Mouse (Mus musculus): ENCODE measurements around the gene Gm49322. TPM values are rescaled to one million over a fixed set of nuclear protein-coding genes. Genes with fewer than 3 reads are reported as not detected.
"Not testable (repeated sequence)": the region's sequence is repeated elsewhere in the genome, so short reads cannot be mapped to it uniquely, and the experiment has no call there.

The Gm49322 gene
- polyA plus RNA-seq, 1 experiment from 2014 or later = 1.7 TPM

- Histone ChIP-seq H3K27me3 (ENCODE audit: control insufficient read depth, insufficient read depth, low read length) (no peaks in the 10 kb centered on the region), H3K36me3 (replicated peaks; ENCODE audit: control insufficient read depth, insufficient read depth) (no peaks in the 10 kb centered on the region), H3K4me3 (replicated peaks; ENCODE audit: low read length) (no peak overlapping the region), H3K9ac (no peak overlapping the region), H3K4me2 (replicated peaks) (no peak overlapping the region), H3K4me1 (replicated peaks; ENCODE audit: control insufficient read depth, insufficient read depth, low read length) (peaks cover 22% of the 10 kb centered on the region), H3K9me3 (ENCODE audit: control insufficient read depth, low read length) (no peaks in the 10 kb centered on the region), H3K27ac (no peak overlapping the region)
- DNase-seq (ENCODE audit: low spot score) (no peak), ATAC-seq (ENCODE audit: low FRiP score) (no peak)
- 45% methylated on average over 2 of the region's 2 CpGs for WGBS
Measured at GRCm38 (mm10) chr10:80627685-80628084, 21.9 kb downstream of the Gm49322 start.

- H3K4me3 ChIP-seq (replicated peaks; ENCODE audit: low read length) = no peak overlapping the region
- no peak overlapping the region for H3K9ac ChIP-seq
- no peak overlapping the region for H3K27ac ChIP-seq
- no peaks in the 10 kb centered on the region for H3K9me3 ChIP-seq (ENCODE audit: control insufficient read depth, low read length)
- DNase-seq (ENCODE audit: low spot score) (no peak), ATAC-seq (ENCODE audit: low FRiP score) (no peak)
- H3K4me1 ChIP-seq (replicated peaks; ENCODE audit: control insufficient read depth, insufficient read depth, low read length) = peaks cover 13% of the 10 kb centered on the region
- H3K4me2 ChIP-seq (replicated peaks) = no peak overlapping the region
- WGBS = 79% methylated on average over 9 of the region's 9 CpGs
- H3K36me3 ChIP-seq (replicated peaks; ENCODE audit: control insufficient read depth, insufficient read depth) = peaks cover 2% of the 10 kb centered on the region; the same call in 1 of the 2 replicates
- no peaks in the 10 kb centered on the region for H3K27me3 ChIP-seq (ENCODE audit: control insufficient read depth, insufficient read depth, low read length)
Measured at GRCm38 (mm10) chr10:80628925-80629324, 23.1 kb downstream of the Gm49322 start.

DNA sequence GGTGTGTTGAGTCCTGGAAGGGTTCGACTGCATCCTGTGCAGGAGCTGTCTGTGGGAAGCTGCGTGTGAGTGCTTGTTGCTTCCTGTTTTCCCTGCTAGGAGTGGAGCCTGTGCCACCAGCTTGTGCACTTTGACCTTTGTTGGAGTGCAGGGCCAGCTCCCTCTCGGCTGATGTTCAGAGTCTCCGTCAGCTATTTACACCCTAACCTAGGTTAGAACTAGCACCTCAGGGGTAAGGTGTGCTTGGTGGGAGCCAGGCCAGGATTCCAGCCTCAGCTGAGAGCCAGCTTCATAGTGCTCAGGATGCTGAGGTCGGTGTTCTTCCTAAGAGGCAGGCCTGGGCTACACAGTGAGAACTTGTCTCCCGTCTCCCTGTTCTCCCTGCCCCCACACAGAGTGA lies 29.5 kb downstream of the Gm49322 start:
- Histone ChIP-seq H3K4me2 (replicated peaks) (no peak overlapping the region), H3K4me3 (replicated peaks; ENCODE audit: low read length) (no peak overlapping the region), H3K36me3 (replicated peaks; ENCODE audit: control insufficient read depth, insufficient read depth) (peaks cover 64% of the 10 kb centered on the region), H3K9me3 (ENCODE audit: control insufficient read depth, low read length) (no peaks in the 10 kb centered on the region), H3K4me1 (replicated peaks; ENCODE audit: control insufficient read depth, insufficient read depth, low read length) (no peaks in the 10 kb centered on the region), H3K9ac (no peak overlapping the region), H3K27me3 (ENCODE audit: control insufficient read depth, insufficient read depth, low read length) (no peaks in the 10 kb centered on the region), H3K27ac (no peak overlapping the region)
- 90% methylated on average over 6 of the region's 6 CpGs for WGBS
- no peak for ATAC-seq (ENCODE audit: low FRiP score)
- no peak for DNase-seq (ENCODE audit: low spot score)

DNA sequence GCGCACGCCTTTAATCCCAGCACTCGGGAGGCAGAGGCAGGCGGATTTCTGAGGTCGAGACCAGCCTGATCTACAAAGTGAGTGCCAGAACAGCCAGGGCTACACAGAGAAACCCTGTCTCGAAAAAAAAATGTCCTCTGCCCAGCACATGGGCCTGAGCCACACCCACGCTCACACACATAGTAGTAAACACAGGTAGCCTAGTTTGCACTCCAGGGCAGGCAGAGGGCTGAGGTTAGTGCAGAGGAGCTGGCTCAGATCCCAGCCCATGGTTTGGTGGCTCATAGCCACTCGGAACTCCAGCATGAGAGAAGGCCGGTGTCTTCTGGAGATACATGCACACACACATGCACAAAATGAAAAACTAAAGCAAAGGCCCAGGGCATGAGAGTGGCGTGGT lies 41.1 kb downstream of the Gm49322 start:
- Histone ChIP-seq H3K27me3 (ENCODE audit: control insufficient read depth, insufficient read depth, low read length) (no peaks in the 10 kb centered on the region), H3K9me3 (ENCODE audit: control insufficient read depth, low read length) (no peaks in the 10 kb centered on the region), H3K4me2 (replicated peaks) (no peak overlapping the region), H3K36me3 (replicated peaks; ENCODE audit: control insufficient read depth, insufficient read depth) (peaks cover 65% of the 10 kb centered on the region), H3K27ac (no peak overlapping the region), H3K4me1 (replicated peaks; ENCODE audit: control insufficient read depth, insufficient read depth, low read length) (no peaks in the 10 kb centered on the region), H3K9ac (no peak overlapping the region), H3K4me3 (replicated peaks; ENCODE audit: low read length) (no peak overlapping the region)
- ATAC-seq (ENCODE audit: low FRiP score) (no peak), DNase-seq (ENCODE audit: low spot score) (no peak)
- 95% methylated on average over 10 of the region's 10 CpGs for WGBS

GRCm38 (mm10) chr10:80649910-80650309 lies 44.1 kb downstream of the Gm49322 start:
- ATAC-seq (ENCODE audit: low FRiP score); H3K9ac ChIP-seq; H3K4me3 ChIP-seq (replicated peaks; ENCODE audit: low read length); H3K4me2 ChIP-seq (replicated peaks); H3K4me1 ChIP-seq (replicated peaks; ENCODE audit: control insufficient read depth, insufficient read depth, low read length); DNase-seq (ENCODE audit: low spot score); H3K9me3 ChIP-seq (ENCODE audit: control insufficient read depth, low read length); H3K27ac ChIP-seq; H3K27me3 ChIP-seq (ENCODE audit: control insufficient read depth, insufficient read depth, low read length): not testable (repeated sequence)
- H3K36me3 ChIP-seq (replicated peaks; ENCODE audit: control insufficient read depth, insufficient read depth) = peaks cover 35% of the 10 kb centered on the region
- WGBS = 97% methylated on average over 6 of the region's 6 CpGs

DNA sequence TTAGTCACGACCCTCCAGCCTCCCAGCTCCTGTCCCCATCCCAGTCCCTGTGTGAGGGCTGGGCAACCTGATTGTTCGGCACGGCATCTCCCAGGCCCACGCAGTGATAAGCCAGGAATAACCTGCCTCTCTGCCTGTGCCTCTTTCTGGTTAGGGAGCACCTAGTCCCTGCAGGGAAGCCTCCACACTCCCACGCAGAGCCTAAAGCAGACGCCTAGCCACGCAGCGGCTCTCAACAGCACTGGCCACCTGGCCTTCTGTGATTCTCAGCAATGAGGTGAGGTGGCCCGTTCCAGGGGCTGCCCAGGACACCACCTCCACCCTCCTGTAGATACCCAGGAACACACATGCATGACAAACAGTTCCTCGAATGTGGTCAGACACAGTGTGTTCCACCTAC lies 44.6 kb downstream of the Gm49322 start:
- H3K4me2 ChIP-seq (replicated peaks) = no peak overlapping the region
- ATAC-seq (ENCODE audit: low FRiP score) (no peak), DNase-seq (ENCODE audit: low spot score) (no peak)
- no peak overlapping the region for H3K9ac ChIP-seq
- H3K27me3 ChIP-seq (ENCODE audit: control insufficient read depth, insufficient read depth, low read length) = no peaks in the 10 kb centered on the region
- no peak overlapping the region for H3K27ac ChIP-seq
- peaks cover 9% of the 10 kb centered on the region for H3K4me1 ChIP-seq (replicated peaks; ENCODE audit: control insufficient read depth, insufficient read depth, low read length)
- 92% methylated on average over 10 of the region's 10 CpGs for WGBS
- H3K9me3 ChIP-seq (ENCODE audit: control insufficient read depth, low read length) = no peaks in the 10 kb centered on the region
- peaks cover 30% of the 10 kb centered on the region for H3K36me3 ChIP-seq (replicated peaks; ENCODE audit: control insufficient read depth, insufficient read depth)
- no peak overlapping the region for H3K4me3 ChIP-seq (replicated peaks; ENCODE audit: low read length)

DNA sequence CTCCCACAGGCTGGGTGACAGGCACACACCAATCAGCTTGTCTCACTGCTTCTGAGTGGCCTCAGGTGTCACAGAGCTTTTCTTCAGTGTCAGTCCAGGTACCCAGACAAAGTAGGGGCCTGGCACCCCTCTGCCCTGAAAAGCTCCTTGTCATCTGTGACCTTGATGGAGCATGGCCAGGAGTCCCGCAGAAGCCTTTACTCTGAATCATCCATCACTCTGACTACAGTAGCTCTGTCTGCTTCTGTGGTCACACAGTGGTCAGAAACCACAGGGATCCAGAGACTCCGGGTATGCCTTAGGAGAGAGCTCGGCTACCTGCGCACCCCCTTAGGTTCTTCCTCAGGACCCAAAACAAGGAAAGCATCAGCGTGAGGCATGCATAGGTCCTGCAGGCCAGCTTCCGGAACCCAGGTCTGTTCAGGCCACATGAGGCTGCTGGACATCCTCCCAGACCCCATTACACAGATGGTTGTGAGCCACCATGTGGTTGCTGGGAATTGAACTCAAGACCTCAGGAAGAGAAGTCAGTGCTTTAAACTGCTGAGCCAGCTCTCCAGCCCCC lies 47.4 kb downstream of the Gm49322 start:
- WGBS = 76% methylated on average over 6 of the region's 6 CpGs
- ATAC-seq (ENCODE audit: low FRiP score) (no peak), DNase-seq (ENCODE audit: low spot score) (no peak)
- Histone ChIP-seq H3K4me1 (replicated peaks; ENCODE audit: control insufficient read depth, insufficient read depth, low read length) (peaks cover 21% of the 10 kb centered on the region), H3K9ac (no peak overlapping the region), H3K36me3 (replicated peaks; ENCODE audit: control insufficient read depth, insufficient read depth) (peaks cover 4% of the 10 kb centered on the region), H3K4me3 (replicated peaks; ENCODE audit: low read length) (no peak overlapping the region), H3K27me3 (ENCODE audit: control insufficient read depth, insufficient read depth, low read length) (no peaks in the 10 kb centered on the region), H3K27ac (no peak overlapping the region), H3K4me2 (replicated peaks) (no peak overlapping the region), H3K9me3 (ENCODE audit: control insufficient read depth, low read length) (no peaks in the 10 kb centered on the region)

DNA sequence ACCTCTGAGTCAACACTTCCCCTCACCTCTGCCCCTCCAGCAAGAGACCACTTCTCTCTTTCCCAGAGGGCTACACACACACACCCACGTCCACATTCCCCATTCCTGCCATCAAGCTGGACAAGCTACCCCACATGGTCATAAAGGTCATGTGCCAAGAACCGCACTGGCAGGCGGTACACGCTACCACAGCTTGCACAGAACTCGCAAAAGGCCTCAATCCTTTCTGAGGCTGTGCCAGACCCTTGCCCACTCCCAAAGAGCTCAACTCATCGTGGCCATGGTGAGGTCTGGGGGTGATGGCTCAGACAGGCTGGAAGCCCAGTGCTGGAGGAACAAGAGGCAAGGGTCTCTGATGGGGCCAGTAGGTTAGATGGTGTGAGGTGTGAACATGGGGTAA lies 49.0 kb downstream of the Gm49322 start:
- Histone ChIP-seq H3K27ac (no peak overlapping the region), H3K36me3 (replicated peaks; ENCODE audit: control insufficient read depth, insufficient read depth) (no peaks in the 10 kb centered on the region; the same call in 1 of the 2 replicates), H3K4me2 (replicated peaks) (peak overlapping the region; percentile 72), H3K9ac (peak overlapping the region; percentile 94; the same call in 1 of the 2 replicates), H3K9me3 (ENCODE audit: control insufficient read depth, low read length) (no peaks in the 10 kb centered on the region), H3K4me1 (replicated peaks; ENCODE audit: control insufficient read depth, insufficient read depth, low read length) (peaks cover 25% of the 10 kb centered on the region), H3K27me3 (ENCODE audit: control insufficient read depth, insufficient read depth, low read length) (no peaks in the 10 kb centered on the region), H3K4me3 (replicated peaks; ENCODE audit: low read length) (peak overlapping the region; percentile 83)
- no peak for ATAC-seq (ENCODE audit: low FRiP score)
- no peak for DNase-seq (ENCODE audit: low spot score)
- 82% methylated on average over 6 of the region's 6 CpGs for WGBS

- 4% methylated on average over 12 of the region's 12 CpGs for WGBS
- H3K4me1 ChIP-seq (replicated peaks; ENCODE audit: control insufficient read depth, insufficient read depth, low read length) = peaks cover 25% of the 10 kb centered on the region
- DNase-seq (ENCODE audit: low spot score) = no peak
- ATAC-seq (ENCODE audit: low FRiP score) = peak; percentile 49; the same call in 1 of the 2 replicates
- peak overlapping the region; percentile 72 for H3K4me2 ChIP-seq (replicated peaks)
- no peaks in the 10 kb centered on the region; the same call in 1 of the 2 replicates for H3K36me3 ChIP-seq (replicated peaks; ENCODE audit: control insufficient read depth, insufficient read depth)
- no peaks in the 10 kb centered on the region for H3K27me3 ChIP-seq (ENCODE audit: control insufficient read depth, insufficient read depth, low read length)
- H3K4me3 ChIP-seq (replicated peaks; ENCODE audit: low read length) = peak overlapping the region; percentile 83
- H3K9me3 ChIP-seq (ENCODE audit: control insufficient read depth, low read length) = no peaks in the 10 kb centered on the region
- H3K27ac ChIP-seq = peak overlapping the region; percentile 88
- H3K9ac ChIP-seq = peak overlapping the region; percentile 94
Measured at GRCm38 (mm10) chr10:80655406-80656129, 49.7 kb downstream of the Gm49322 start.
